Mouse (Mus musculus) MEL (cell line): ENCODE data around the gene Stom.

Experiments used
- CTCF ChIP-seq, 3 experiments: IDR thresholded peaks in 2 of 3; conservative IDR thresholded peaks in 1 of 3; 2 replicates each; pipeline ENCODE4 v1.5.1; 2011 to 2012; ENCODE audit warnings: low read length in 3 of 3, low read depth in 2 of 3, mild to moderate bottlenecking in 2 of 3, improper control_type of control experiment in 1 of 3, inconsistent platforms in 1 of 3, mixed read lengths in 1 of 3, moderate library complexity in 1 of 3; ENCODE audit not compliant: control insufficient read depth in 1 of 3, insufficient read depth in 1 of 3, poor library complexity in 1 of 3, severe bottlenecking in 1 of 3
- ELF1 ChIP-seq: IDR thresholded peaks from 2 replicates; pipeline ENCODE4 v1.6.1; 2014; ENCODE audit warnings: low read depth, mild to moderate bottlenecking, inconsistent platforms, low read length, improper control_type of control experiment, moderate library complexity
- GATA1 ChIP-seq: IDR thresholded peaks from 2 replicates; pipeline ENCODE4 v1.6.1; 2011; ENCODE audit warnings: low read depth, low read length, improper control_type of control experiment
- MAFK ChIP-seq: IDR thresholded peaks from 2 replicates; pipeline ENCODE4 v1.6.1; 2011; ENCODE audit warnings: low read depth, mild to moderate bottlenecking, low read length, improper control_type of control experiment, borderline replicate concordance
- MAX ChIP-seq: IDR thresholded peaks from 2 replicates; pipeline ENCODE4 v1.6.1; 2011; ENCODE audit warnings: low read length, improper control_type of control experiment
- MAZ ChIP-seq: IDR thresholded peaks from 2 replicates; pipeline ENCODE4 v1.6.1; 2012; ENCODE audit warnings: low read depth, mild to moderate bottlenecking, inconsistent platforms, low read length, improper control_type of control experiment
- NRF1 ChIP-seq: IDR thresholded peaks from 2 replicates; pipeline ENCODE4 v1.6.1; 2014; ENCODE audit warnings: low read depth, mild to moderate bottlenecking, inconsistent platforms, low read length, improper control_type of control experiment, moderate library complexity; ENCODE audit not compliant: poor library complexity, insufficient read depth, severe bottlenecking
- POLR2AphosphoS5 ChIP-seq: IDR thresholded peaks from 2 replicates; pipeline ENCODE4 v1.6.1; 2012; ENCODE audit warnings: low read depth, borderline replicate concordance, mild to moderate bottlenecking, inconsistent platforms, low read length, moderate library complexity, mixed read lengths
- TAL1 ChIP-seq: IDR thresholded peaks from 2 replicates; pipeline ENCODE4 v1.6.1; 2012; ENCODE audit warnings: mild to moderate bottlenecking, inconsistent platforms, low read length, moderate library complexity, mixed read lengths
- ZC3H11A ChIP-seq: IDR thresholded peaks from 2 replicates; pipeline ENCODE4 v1.6.1; 2012; ENCODE audit warnings: low read depth, mild to moderate bottlenecking, inconsistent platforms, low read length, improper control_type of control experiment
- ZNF384 ChIP-seq: IDR thresholded peaks from 2 replicates; pipeline ENCODE4 v1.6.1; 2012; ENCODE audit warnings: low read depth, mild to moderate bottlenecking, inconsistent platforms, low read length, improper control_type of control experiment

- no peak for TF ChIP-seq MAFK
- no peak for TF ChIP-seq ZNF384
- TF ChIP-seq GATA1 = no peak
- TF ChIP-seq MAX = no peak
- no peak for TF ChIP-seq ELF1
- no peak for TF ChIP-seq POLR2AphosphoS5
- TF ChIP-seq CTCF (IDR thresholded peaks at IDR 0.05 in 2 of 3, conservative IDR thresholded peaks at IDR 0.05 in 1 of 3; ENCODE audit: control insufficient read depth in 1 of 3, insufficient read depth in 1 of 3, low read depth in 2 of 3, low read length in 3 of 3, poor library complexity in 1 of 3, severe bottlenecking in 1 of 3) = no peak
- TF ChIP-seq MAZ = no peak
- no peak for TF ChIP-seq ZC3H11A
- TF ChIP-seq NRF1 = no peak
- TF ChIP-seq TAL1 = no peak
These were observed 67.6 kb downstream of the Stom start for GRCm38 (mm10) chr2:35269136-35269535.
